Mouse (Mus musculus) forebrain, embryonic 10.5 days (tissue): Measurements from ENCODE around the gene Vmn1r203. TPM values are rescaled to one million over a fixed set of nuclear protein-coding genes. Genes with fewer than 3 reads are reported as not detected.
"Not testable (repeated sequence)": the region's sequence is repeated elsewhere in the genome, so short reads cannot be mapped to it uniquely, and the experiment has no call there.

Experiments
- DNase-seq: peaks from one replicate; pipeline ENCODE4 v3.0.0-alpha.2; 2017; ENCODE audit warnings: low spot score; ENCODE audit errors: extremely low spot score
- H3K27ac ChIP-seq: fragments of 300-500 bp; sonication (generic); 2 replicates; pipeline ENCODE4 v1.5.1; 2016; ENCODE audit warnings: mild to moderate bottlenecking
- H3K27me3 ChIP-seq: fragments of 300-500 bp; sonication (generic); 2 replicates; pipeline ENCODE4 v1.6.1; 2016; ENCODE audit warnings: mild to moderate bottlenecking; ENCODE audit not compliant: poor library complexity, severe bottlenecking
- H3K36me3 ChIP-seq: fragments of 300-500 bp; sonication (generic); replicated peaks from 2 replicates; pipeline ENCODE4 v1.6.1; 2016; ENCODE audit warnings: mild to moderate bottlenecking, moderate library complexity
- H3K4me1 ChIP-seq: fragments of 300-500 bp; sonication (generic); 2 replicates; pipeline ENCODE4 v1.6.1; 2016
- H3K4me3 ChIP-seq: fragments of 300-500 bp; sonication (generic); 2 replicates; pipeline ENCODE4 v1.5.1; 2016; ENCODE audit warnings: mild to moderate bottlenecking, moderate library complexity
- H3K9me3 ChIP-seq: fragments of 300-500 bp; sonication (generic); 2 replicates; pipeline ENCODE4 v1.6.1; 2016; ENCODE audit warnings: mild to moderate bottlenecking, moderate library complexity
- WGBS: fragments of 180-500 bp; shearing (Covaris S2); methylation state at CpG from one replicate; pipeline ENCODE4 v1.1.7; 2016; 5-methylcytosine and 5-hydroxymethylcytosine counted together
- polyA plus RNA-seq: library from polyadenylated mRNA; unstranded; fragments of >200 nt; fragmentation: Nextera tagmentation; extraction: Ambion mirVana; gene quantifications from 2 replicates; pipeline ENCODE4 v1.2.1, GENCODE M21; 2016

Gene Vmn1r203
- not detected in 2 replicates for polyA plus RNA-seq

GRCm38 (mm10) chr13:22517814-22518213, at the start of gene Vmn1r203:
Gene Vmn1r203, plus strand, starts transcription at chr13:22518114.
- H3K27ac ChIP-seq: no peak within 1 kb of the TSS
- DNase-seq: no peak
- H3K4me3 ChIP-seq: no peak within 1 kb of the TSS
- H3K9me3 ChIP-seq: no peaks in the 10 kb centered on the region
- no peaks in the 10 kb centered on the region for H3K27me3 ChIP-seq
- no peaks in the 10 kb centered on the region for H3K4me1 ChIP-seq
- H3K36me3 ChIP-seq: no peaks in the 10 kb centered on the region

GRCm38 (mm10) chr13:22471623-22472022, 46.3 kb upstream of the Vmn1r203 start, which contains the start of gene Vmn1r201:
Gene Vmn1r201, plus strand, starts transcription at chr13:22471923.
- Histone ChIP-seq H3K36me3 (no peaks in the 10 kb centered on the region), H3K27me3 (no peaks in the 10 kb centered on the region), H3K27ac (no peak within 1 kb of the TSS), H3K4me1 (no peaks in the 10 kb centered on the region), H3K9me3 (no peaks in the 10 kb centered on the region), H3K4me3 (no peak within 1 kb of the TSS)
- WGBS: 74% methylated on average over 1 of the region's 1 CpGs
- DNase-seq: no peak

- no peaks in the 10 kb centered on the region for H3K9me3 ChIP-seq
- no peaks in the 10 kb centered on the region for H3K36me3 ChIP-seq
- no peak overlapping the region for H3K27ac ChIP-seq
- H3K27me3 ChIP-seq: no peaks in the 10 kb centered on the region
- no peak for DNase-seq
- no peaks in the 10 kb centered on the region for H3K4me1 ChIP-seq
- H3K4me3 ChIP-seq: no peak overlapping the region
- WGBS: 78% methylated on average over 3 of the region's 3 CpGs
Observed at GRCm38 (mm10) chr13:22502431-22502830, 15.5 kb upstream of the Vmn1r203 start.

GRCm38 (mm10) chr13:22505281-22505680, 12.6 kb upstream of the Vmn1r203 start, which contains the start of gene Vmn1r202:
Gene Vmn1r202, minus strand, starts transcription at chr13:22505381.
- Histone ChIP-seq H3K27ac (no peak within 1 kb of the TSS), H3K9me3 (no peaks in the 10 kb centered on the region), H3K4me1 (no peaks in the 10 kb centered on the region), H3K27me3 (no peaks in the 10 kb centered on the region), H3K36me3 (no peaks in the 10 kb centered on the region), H3K4me3 (no peak within 1 kb of the TSS)
- DNase-seq: no peak

GRCm38 (mm10) chr13:22552898-22553297, 35.0 kb downstream of the Vmn1r203 start, which contains the start of gene Vmn1r204:
Gene Vmn1r204, plus strand, starts transcription at chr13:22553198.
- not testable (repeated sequence) for H3K4me3 ChIP-seq, H3K9me3 ChIP-seq, H3K36me3 ChIP-seq, H3K27ac ChIP-seq, H3K4me1 ChIP-seq, H3K27me3 ChIP-seq, DNase-seq
- WGBS: 68% methylated on average over 1 of the region's 1 CpGs

GRCm38 (mm10) chr13:22574911-22575310, 57.0 kb downstream of the Vmn1r203 start:
- H3K4me1 ChIP-seq, DNase-seq, H3K9me3 ChIP-seq, H3K27ac ChIP-seq, H3K27me3 ChIP-seq, H3K36me3 ChIP-seq, H3K4me3 ChIP-seq: not testable (repeated sequence)
- WGBS: 88% methylated on average over 3 of the region's 3 CpGs

Other genes with a start within 250 kb of the Vmn1r203 start
- gene Vmn1r195, start 247.6 kb upstream of the Vmn1r203 start, polyA plus RNA-seq: not detected in 2 replicates
- not detected in 2 replicates for gene Vmn1r196, start 228.2 kb upstream of the Vmn1r203 start, polyA plus RNA-seq
- not detected in 2 replicates for gene Vmn1r197, start 193.5 kb upstream of the Vmn1r203 start, polyA plus RNA-seq
- not detected in 2 replicates for gene Vmn1r198, start 167.8 kb upstream of the Vmn1r203 start, polyA plus RNA-seq
- gene Vmn1r199, start 138.3 kb upstream of the Vmn1r203 start, polyA plus RNA-seq: not detected in 2 replicates
- gene Vmn1r200, start 127.7 kb upstream of the Vmn1r203 start, polyA plus RNA-seq: not detected in 2 replicates
- not detected in 2 replicates for gene Vmn1r201, start 46.2 kb upstream of the Vmn1r203 start, polyA plus RNA-seq
- gene Vmn1r202, start 12.7 kb upstream of the Vmn1r203 start, polyA plus RNA-seq: 0.04 TPM in 1 of 2 replicates, not detected in the other
- gene Vmn1r204, start 35.1 kb downstream of the Vmn1r203 start, polyA plus RNA-seq: not detected in 2 replicates
- gene Vmn1r205, start 74.9 kb downstream of the Vmn1r203 start, polyA plus RNA-seq: not detected in 2 replicates
- not detected in 2 replicates for gene Vmn1r206, start 106.1 kb downstream of the Vmn1r203 start, polyA plus RNA-seq
- not detected in 2 replicates for gene Vmn1r207-ps, start 211.5 kb downstream of the Vmn1r203 start, polyA plus RNA-seq